Mouse (Mus musculus) cortical plate, adult 2 months (tissue): ENCODE measurements around the gene Fdx1.

Source experiments
- CTCF ChIP-seq: fragments of 200-500 bp; IDR thresholded peaks from 2 replicates; pipeline ENCODE4 v1.5.1; 2011; ENCODE audit warnings: mild to moderate bottlenecking, control low read depth, low read length; ENCODE audit not compliant: insufficient read depth; ENCODE audit errors: extremely low read depth
- POLR2A ChIP-seq: fragments of 200-500 bp; IDR thresholded peaks from 2 replicates; pipeline ENCODE4 v1.6.1; 2011; ENCODE audit warnings: mild to moderate bottlenecking, low read length, control low read depth; ENCODE audit not compliant: insufficient read depth; ENCODE audit errors: extremely low read depth

GRCm38 (mm10) chr9:51978545-51979259 is 15.3 kb upstream of the Fdx1 start:
- TF ChIP-seq CTCF, result no peak
- no peak for TF ChIP-seq POLR2A
